Mouse (Mus musculus) embryonic fibroblast, embryonic 13.5 days (primary cell): ENCODE results near the gene Vps54.

Experiments
- CTCF ChIP-seq: IDR thresholded peaks from 2 replicates; pipeline ENCODE4 v1.5.1; 2011; ENCODE audit warnings: mild to moderate bottlenecking, control low read depth, low read length, moderate library complexity, borderline replicate concordance; ENCODE audit not compliant: insufficient read depth
- POLR2A ChIP-seq: IDR thresholded peaks from 2 replicates; pipeline ENCODE4 v1.6.1; 2011; ENCODE audit warnings: low read depth, mild to moderate bottlenecking, control low read depth, low read length, moderate library complexity

- no peak for TF ChIP-seq CTCF
- no peak for TF ChIP-seq POLR2A
Measured at GRCm38 (mm10) chr11:21325781-21326180, 86.7 kb downstream of the Vps54 start.
